Mouse (Mus musculus): Measurements from ENCODE around the gene Pramef12. TPM values are rescaled to one million over a fixed set of nuclear protein-coding genes. Genes with fewer than 3 reads are reported as not detected.
A peak's percentile ranks its signal among the peaks of the same experiment; 100 is the strongest.

Pramef12 gene
- polyA plus RNA-seq (2015; fragmentation: Nextera tagmentation; extraction: Ambion mirVana) = not detected in 2 replicates

DNA sequence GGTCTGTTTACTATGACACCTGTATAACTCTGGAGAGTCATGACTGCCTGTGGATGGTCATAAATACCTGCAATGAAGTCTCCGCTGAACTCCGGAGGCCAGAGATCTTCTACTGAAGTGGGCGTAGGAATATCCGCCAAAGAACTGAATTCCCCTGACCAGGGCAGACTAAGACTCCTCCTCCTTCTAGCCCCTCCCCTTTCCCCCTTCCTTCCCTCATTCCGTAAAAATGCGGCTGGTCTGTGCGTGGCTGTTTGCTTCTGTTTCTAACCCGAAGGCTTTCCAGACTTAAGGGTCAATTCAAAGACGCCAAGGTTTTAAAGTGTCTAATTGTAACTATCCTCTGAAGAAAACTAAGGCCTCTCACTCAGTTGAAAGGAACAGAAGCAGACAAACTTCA lies at the start of gene Pramef12:
TSS of gene Pramef12 (minus strand) at position 175 of the 400 bp plus-strand sequence.
- H3K4me2 ChIP-seq = no peak within 1 kb of the TSS
- no peaks in the 10 kb centered on the region for H3K4me1 ChIP-seq
- no peak within 1 kb of the TSS for H3K4me3 ChIP-seq
- H3K27ac ChIP-seq = no peak within 1 kb of the TSS
- H3K9me3 ChIP-seq (replicated peaks) = peaks cover 44% of the 10 kb centered on the region
- ATAC-seq = no peak
- H3K27me3 ChIP-seq = no peaks in the 10 kb centered on the region
- 89% methylated on average over 9 of the region's 9 CpGs for WGBS
- no peak within 1 kb of the TSS for H3K9ac ChIP-seq
- no peaks in the 10 kb centered on the region for H3K36me3 ChIP-seq (ENCODE audit: poor library complexity, severe bottlenecking)

DNA sequence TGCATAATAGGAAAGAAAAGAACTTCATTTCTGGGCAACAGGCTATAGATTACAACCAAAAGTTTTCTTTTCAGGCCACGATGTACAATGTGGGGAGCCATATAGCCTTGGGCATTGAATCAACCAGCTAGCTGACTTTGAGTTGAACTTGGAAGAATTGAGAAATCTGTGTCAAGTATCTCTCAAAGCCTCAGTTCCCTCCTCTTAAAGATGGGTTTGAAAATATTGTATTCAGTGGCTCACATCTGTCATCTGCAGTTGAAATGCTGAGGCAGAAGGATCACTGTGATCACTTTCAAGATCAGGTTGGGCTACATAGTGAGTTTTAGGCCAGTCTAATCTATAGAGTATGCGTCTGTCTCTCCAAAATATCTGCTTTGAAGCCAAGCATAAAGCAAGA lies 45.0 kb upstream of the Pramef12 start, which contains the start of gene Gm9944:
TSS of gene Gm9944 (minus strand) at position 101 of the 400 bp plus-strand sequence.
- H3K9me3 ChIP-seq (replicated peaks) = peaks cover 68% of the 10 kb centered on the region

DNA sequence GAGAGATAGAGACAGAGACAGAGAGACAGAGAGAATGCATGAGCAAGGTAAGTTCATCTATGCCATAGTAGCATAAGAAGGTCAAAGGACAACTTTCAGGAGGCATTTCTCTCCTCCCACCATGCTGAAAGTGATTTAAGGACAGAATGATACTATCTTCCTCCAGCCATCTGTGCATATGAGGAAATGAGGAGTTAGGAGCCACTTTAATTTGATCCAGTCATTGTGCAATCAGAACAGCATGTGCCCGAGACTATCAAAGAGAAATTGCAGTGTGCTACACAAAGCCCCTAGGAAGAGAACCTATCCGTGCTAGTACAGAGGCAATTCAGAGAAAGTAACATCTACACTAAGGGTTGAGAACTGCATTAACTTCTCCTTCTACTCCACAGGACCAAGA lies 40.3 kb upstream of the Pramef12 start:
- H3K27me3 ChIP-seq = no peaks in the 10 kb centered on the region
- 79% methylated on average over 2 of the region's 2 CpGs for WGBS

More for the DNA sequence above, 45.0 kb upstream of the Pramef12 start, which contains the start of gene Gm9944:
- Histone ChIP-seq H3K27ac (no peak within 1 kb of the TSS), H3K4me2 (no peak within 1 kb of the TSS), H3K36me3 (ENCODE audit: poor library complexity, severe bottlenecking) (no peaks in the 10 kb centered on the region), H3K27me3 (no peaks in the 10 kb centered on the region), H3K4me1 (no peaks in the 10 kb centered on the region), H3K4me3 (no peak within 1 kb of the TSS), H3K9ac (no peak within 1 kb of the TSS)
- ATAC-seq = no peak
- WGBS = 74% methylated on average over 2 of the region's 2 CpGs

DNA sequence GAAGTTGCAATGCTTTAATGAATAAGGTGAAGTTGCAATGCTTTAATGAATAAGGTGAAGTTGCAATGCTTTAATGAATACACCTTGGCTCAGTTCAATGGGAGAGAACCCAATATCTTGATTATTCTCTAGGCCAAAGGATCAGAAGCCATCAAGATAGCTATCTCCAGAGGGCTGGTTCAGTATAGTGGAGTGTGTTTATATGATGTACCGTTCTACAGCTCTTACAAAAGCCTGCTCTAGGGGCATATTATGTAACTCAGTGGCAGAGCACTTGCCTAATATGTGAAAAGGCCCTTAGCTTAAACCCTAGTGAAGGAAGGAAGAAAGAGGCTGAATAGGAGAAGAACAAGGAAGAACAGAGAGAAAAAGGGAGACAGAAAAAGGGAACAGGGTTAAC lies 33.3 kb upstream of the Pramef12 start:
- Histone ChIP-seq H3K9me3 (replicated peaks) (peaks cover 41% of the 10 kb centered on the region), H3K9ac (no peak overlapping the region), H3K4me2 (no peak overlapping the region), H3K4me1 (no peaks in the 10 kb centered on the region), H3K4me3 (no peak overlapping the region), H3K36me3 (ENCODE audit: poor library complexity, severe bottlenecking) (no peaks in the 10 kb centered on the region), H3K27me3 (no peaks in the 10 kb centered on the region), H3K27ac (no peak overlapping the region)
- 79% methylated on average over 1 of the region's 1 CpGs for WGBS
- no peak for ATAC-seq

More for the DNA sequence above, 40.3 kb upstream of the Pramef12 start:
- H3K4me2 ChIP-seq = no peak overlapping the region
- H3K4me3 ChIP-seq = no peak overlapping the region
- no peaks in the 10 kb centered on the region for H3K4me1 ChIP-seq
- no peak overlapping the region for H3K27ac ChIP-seq
- H3K9ac ChIP-seq = no peak overlapping the region
- peaks cover 43% of the 10 kb centered on the region for H3K9me3 ChIP-seq (replicated peaks)
- H3K36me3 ChIP-seq (ENCODE audit: poor library complexity, severe bottlenecking) = no peaks in the 10 kb centered on the region
- no peak for ATAC-seq

DNA sequence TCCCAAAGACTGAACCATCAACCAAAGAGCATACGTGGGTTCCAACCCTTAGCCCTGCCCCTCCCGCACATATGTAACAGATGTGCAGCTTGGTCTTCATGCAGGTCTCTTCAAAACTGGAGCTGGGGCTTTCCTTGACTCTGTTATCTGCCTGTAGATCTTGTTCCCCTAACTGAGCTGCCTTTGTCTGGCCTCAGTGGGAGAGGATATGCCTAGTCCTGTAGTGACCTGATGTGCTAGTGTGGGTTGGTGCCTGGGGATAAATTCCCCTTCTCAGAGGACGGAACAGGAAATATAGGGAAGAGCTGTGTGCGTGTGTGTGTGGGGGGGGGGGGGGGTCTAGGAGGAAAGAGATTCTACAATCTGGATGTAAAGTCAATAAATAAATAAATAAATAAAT lies 32.8 kb upstream of the Pramef12 start:
- H3K27ac ChIP-seq = no peak overlapping the region
- H3K4me2 ChIP-seq = no peak overlapping the region
- 92% methylated on average over 4 of the region's 4 CpGs for WGBS
- H3K9me3 ChIP-seq (replicated peaks) = peaks cover 40% of the 10 kb centered on the region
- H3K4me1 ChIP-seq = no peaks in the 10 kb centered on the region
- no peaks in the 10 kb centered on the region for H3K36me3 ChIP-seq (ENCODE audit: poor library complexity, severe bottlenecking)
- H3K27me3 ChIP-seq = no peaks in the 10 kb centered on the region
- H3K4me3 ChIP-seq = no peak overlapping the region
- ATAC-seq = no peak
- H3K9ac ChIP-seq = no peak overlapping the region

DNA sequence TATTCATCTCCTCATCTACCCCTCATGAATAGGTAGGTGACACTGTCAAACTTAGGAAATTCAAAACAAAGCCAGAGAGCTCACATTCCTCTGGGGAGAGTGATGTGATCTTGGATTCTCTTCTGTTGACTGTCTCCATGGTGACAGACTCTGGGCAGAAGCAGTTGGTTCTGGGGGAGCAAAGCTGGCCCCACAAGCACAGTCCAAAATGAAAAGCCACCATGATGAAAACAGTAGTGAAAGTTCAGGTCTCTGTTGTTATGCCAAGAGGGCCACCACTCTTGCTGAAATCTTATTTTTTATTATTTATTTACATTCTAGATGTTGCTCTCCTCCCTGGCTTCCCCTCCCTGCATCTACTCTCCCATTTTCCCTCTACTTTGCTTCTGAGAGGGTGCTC lies 30.4 kb upstream of the Pramef12 start, which contains the start of gene 1700012P22Rik:
TSS of gene 1700012P22Rik (minus strand) at position 101 of the 400 bp plus-strand sequence.
- H3K36me3 ChIP-seq (ENCODE audit: poor library complexity, severe bottlenecking) = no peaks in the 10 kb centered on the region
- no peak for ATAC-seq
- no peak within 1 kb of the TSS for H3K27ac ChIP-seq
- H3K4me2 ChIP-seq = no peak within 1 kb of the TSS
- H3K9me3 ChIP-seq (replicated peaks) = peaks cover 39% of the 10 kb centered on the region
- no peak within 1 kb of the TSS for H3K9ac ChIP-seq
- H3K27me3 ChIP-seq = no peaks in the 10 kb centered on the region
- H3K4me1 ChIP-seq = no peaks in the 10 kb centered on the region
- H3K4me3 ChIP-seq = no peak within 1 kb of the TSS

DNA sequence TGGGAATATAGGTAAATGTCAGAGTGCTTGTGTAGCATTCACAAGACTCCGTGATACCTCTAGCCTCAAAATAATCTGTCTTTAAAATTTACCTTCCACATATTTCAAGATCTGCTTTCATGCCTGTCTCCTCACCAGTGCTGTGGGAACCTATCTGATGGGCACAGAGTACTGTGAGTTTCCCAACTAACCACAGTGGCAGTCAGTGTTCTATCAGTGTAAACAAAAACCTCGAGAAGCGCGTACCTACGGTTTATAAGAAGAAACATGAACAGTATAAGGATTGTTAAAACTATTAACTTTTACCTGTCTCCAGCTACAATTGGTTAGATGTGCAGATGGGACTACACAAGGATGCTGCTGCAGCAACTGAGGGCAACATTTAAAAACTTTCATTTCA lies 25.0 kb upstream of the Pramef12 start:
- Histone ChIP-seq H3K4me1 (no peaks in the 10 kb centered on the region), H3K27ac (no peak overlapping the region), H3K4me2 (no peak overlapping the region), H3K9me3 (replicated peaks) (peaks cover 27% of the 10 kb centered on the region), H3K36me3 (ENCODE audit: poor library complexity, severe bottlenecking) (no peaks in the 10 kb centered on the region), H3K4me3 (no peak overlapping the region), H3K9ac (no peak overlapping the region), H3K27me3 (no peaks in the 10 kb centered on the region)
- 91% methylated on average over 5 of the region's 5 CpGs for WGBS
- ATAC-seq = no peak

DNA sequence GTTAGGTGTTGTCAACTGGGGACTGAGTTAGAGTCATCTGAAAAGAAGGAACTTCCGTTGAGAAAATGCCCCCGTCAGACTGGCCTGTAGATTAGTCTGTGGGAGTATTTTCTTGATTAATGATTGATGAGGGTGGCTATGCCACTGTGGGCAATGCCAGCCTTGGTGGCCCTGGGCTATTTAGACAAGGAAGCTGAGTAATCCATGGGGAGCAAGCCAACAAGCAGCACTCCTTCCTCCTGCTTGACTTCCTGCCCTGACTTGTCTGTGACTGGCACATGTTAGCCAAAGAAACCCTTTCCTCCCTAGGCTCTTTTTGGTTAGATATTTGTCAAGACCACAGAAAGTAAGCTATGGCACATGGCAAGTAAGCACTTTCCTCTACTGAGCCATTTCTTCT lies 22.5 kb upstream of the Pramef12 start:
- H3K4me3 ChIP-seq = no peak overlapping the region
- no peak overlapping the region for H3K27ac ChIP-seq
- H3K27me3 ChIP-seq = no peaks in the 10 kb centered on the region
- no peaks in the 10 kb centered on the region for H3K4me1 ChIP-seq
- H3K9ac ChIP-seq = no peak overlapping the region
- peaks cover 24% of the 10 kb centered on the region for H3K9me3 ChIP-seq (replicated peaks)
- no peak overlapping the region for H3K4me2 ChIP-seq
- 89% methylated on average over 2 of the region's 2 CpGs for WGBS
- no peaks in the 10 kb centered on the region for H3K36me3 ChIP-seq (ENCODE audit: poor library complexity, severe bottlenecking)
- no peak for ATAC-seq

DNA sequence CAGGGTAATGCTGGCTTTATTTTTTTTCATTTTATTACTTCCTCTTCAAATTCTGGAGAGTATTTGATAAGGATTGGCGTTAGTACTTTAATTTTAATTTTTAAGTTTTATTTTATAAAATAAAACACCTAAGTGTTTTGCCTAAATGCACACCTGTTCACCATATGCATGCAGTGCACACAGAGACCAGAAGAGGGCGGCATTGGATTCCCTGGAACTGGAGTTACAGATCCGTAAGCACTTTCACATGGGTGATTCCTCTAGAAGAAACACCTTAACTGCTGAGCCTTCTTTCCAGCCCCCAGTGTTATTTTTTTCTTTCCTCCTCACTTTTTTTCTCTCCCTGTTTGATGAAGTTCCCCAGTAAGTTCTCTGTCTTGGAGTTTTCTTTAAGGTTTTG lies 20.6 kb upstream of the Pramef12 start:
- WGBS = 27% methylated on average over 3 of the region's 3 CpGs
- H3K27ac ChIP-seq = no peak overlapping the region
- peaks cover 29% of the 10 kb centered on the region for H3K9me3 ChIP-seq (replicated peaks)
- no peak overlapping the region for H3K4me3 ChIP-seq
- no peak overlapping the region for H3K4me2 ChIP-seq
- no peaks in the 10 kb centered on the region for H3K36me3 ChIP-seq (ENCODE audit: poor library complexity, severe bottlenecking)
- no peak overlapping the region for H3K9ac ChIP-seq
- ATAC-seq = no peak
- H3K27me3 ChIP-seq = no peaks in the 10 kb centered on the region
- H3K4me1 ChIP-seq = no peaks in the 10 kb centered on the region

DNA sequence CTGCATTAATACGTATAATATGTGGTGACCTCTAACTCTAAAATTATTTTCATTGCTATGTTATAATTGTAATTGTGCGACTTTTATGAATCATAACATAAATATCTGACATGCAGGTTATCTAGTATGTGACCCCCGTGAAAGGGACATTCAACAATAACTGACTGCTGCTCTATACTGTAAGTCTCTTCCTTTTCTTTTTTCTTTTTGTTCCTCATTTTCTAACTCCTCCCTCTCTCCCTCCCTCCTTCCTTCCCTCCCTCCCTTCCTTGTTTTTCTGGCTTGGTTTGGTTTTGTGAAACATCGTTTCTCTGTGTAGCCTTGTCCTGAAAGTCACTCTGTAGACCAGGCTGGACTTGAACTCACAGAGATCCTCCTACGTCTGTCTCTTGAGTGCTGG lies 16.3 kb upstream of the Pramef12 start:
- H3K36me3 ChIP-seq (ENCODE audit: poor library complexity, severe bottlenecking) = no peaks in the 10 kb centered on the region
- ATAC-seq = no peak
- H3K27ac ChIP-seq = no peak overlapping the region
- H3K9me3 ChIP-seq (replicated peaks) = peaks cover 45% of the 10 kb centered on the region
- no peaks in the 10 kb centered on the region for H3K27me3 ChIP-seq
- no peaks in the 10 kb centered on the region for H3K4me1 ChIP-seq
- no peak overlapping the region for H3K9ac ChIP-seq
- 79% methylated on average over 5 of the region's 5 CpGs for WGBS
- H3K4me2 ChIP-seq = no peak overlapping the region
- no peak overlapping the region for H3K4me3 ChIP-seq

DNA sequence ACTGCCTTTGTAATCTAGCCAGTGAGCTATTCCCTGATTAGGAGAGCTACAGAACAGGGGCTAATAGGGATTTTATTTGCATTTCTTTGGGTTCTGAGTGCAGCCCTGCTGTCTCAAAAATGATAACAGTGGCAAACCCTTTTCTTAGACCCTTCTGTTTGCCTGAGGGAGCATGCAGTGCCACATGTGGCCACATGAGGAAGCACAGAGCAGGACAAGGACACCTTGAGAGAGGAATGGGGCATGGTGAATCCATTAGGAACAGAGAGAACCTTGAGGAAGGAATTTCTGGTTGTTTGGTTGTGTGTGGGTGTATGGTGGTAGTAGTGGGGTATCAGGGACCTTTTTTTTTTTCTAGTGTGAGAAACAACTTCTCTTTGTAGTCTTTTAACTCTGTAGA lies 12.4 kb upstream of the Pramef12 start:
- ATAC-seq = no peak
- H3K36me3 ChIP-seq (ENCODE audit: poor library complexity, severe bottlenecking) = no peaks in the 10 kb centered on the region
- H3K27me3 ChIP-seq = no peaks in the 10 kb centered on the region
- no peak overlapping the region for H3K9ac ChIP-seq
- peaks cover 70% of the 10 kb centered on the region for H3K9me3 ChIP-seq (replicated peaks)
- no peak overlapping the region for H3K4me3 ChIP-seq
- no peaks in the 10 kb centered on the region for H3K4me1 ChIP-seq
- H3K4me2 ChIP-seq = no peak overlapping the region
- no peak overlapping the region for H3K27ac ChIP-seq

DNA sequence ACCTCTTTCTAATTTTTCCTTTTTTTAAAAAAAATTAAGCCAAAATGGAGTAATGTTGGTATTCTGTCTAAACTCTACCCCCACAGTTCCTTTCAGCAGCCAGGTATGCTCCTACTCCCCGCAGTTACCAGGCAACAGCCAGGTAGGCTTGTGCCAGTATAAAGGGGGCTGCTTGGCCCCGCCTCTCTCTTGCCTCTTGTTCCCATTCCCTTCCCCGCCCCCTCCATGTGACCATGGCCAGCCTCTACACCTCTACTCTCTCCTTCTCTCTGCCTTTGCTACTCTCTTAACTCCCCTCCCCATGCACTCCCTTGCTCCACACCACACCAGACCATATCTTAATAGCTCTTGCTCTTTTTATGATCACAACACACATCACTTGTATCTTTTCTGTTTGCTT lies 2.0 kb downstream of the Pramef12 start:
- WGBS = 53% methylated on average over 3 of the region's 3 CpGs
- no peak overlapping the region for H3K27ac ChIP-seq
- ATAC-seq = no peak

DNA sequence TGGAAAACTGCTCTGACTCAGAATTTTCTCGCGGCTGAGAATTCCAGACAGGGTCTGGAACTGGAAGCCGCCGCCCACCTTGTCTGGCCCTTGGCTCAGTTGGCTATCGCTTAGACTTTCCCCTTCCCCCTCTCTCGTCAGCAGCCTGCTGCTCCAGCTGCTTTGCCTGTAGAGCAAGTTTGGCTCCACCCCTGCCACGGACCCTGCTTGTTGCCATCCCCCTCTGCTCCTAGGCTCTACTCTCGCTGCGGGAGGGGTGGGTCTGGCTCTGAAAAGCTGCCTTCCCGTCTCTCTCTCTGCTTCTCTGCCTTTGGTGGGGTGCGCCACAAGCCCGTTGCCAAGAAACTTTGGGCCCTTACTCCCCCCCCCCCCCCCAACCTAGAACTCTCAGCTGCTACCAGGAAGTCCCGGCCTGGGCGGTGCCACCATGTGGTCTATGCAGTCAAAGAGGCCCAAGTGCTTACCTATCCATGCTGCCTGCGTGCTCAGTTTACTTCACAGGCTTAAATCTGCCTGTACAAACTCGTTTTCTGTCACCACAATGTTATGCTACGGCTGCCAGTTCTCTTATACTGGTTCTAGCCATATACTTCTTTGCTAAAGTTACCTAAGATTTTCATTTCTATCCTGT lies 3.7 kb downstream of the Pramef12 start:
- ATAC-seq = no peak
- WGBS = 8% methylated on average over 16 of the region's 17 CpGs
- H3K4me2 ChIP-seq = peak overlapping the region; percentile 16; the same call in 1 of the 2 replicates
- H3K4me3 ChIP-seq = no peak overlapping the region
- H3K4me1 ChIP-seq = no peaks in the 10 kb centered on the region
- no peaks in the 10 kb centered on the region for H3K36me3 ChIP-seq (ENCODE audit: poor library complexity, severe bottlenecking)
- H3K27ac ChIP-seq = no peak overlapping the region
- no peak overlapping the region for H3K9ac ChIP-seq
- no peaks in the 10 kb centered on the region for H3K27me3 ChIP-seq
- H3K9me3 ChIP-seq (replicated peaks) = peaks cover 26% of the 10 kb centered on the region

More for the DNA sequence above, 2.0 kb downstream of the Pramef12 start:
- Histone ChIP-seq H3K9ac (no peak overlapping the region), H3K36me3 (ENCODE audit: poor library complexity, severe bottlenecking) (no peaks in the 10 kb centered on the region), H3K9me3 (replicated peaks) (peaks cover 40% of the 10 kb centered on the region), H3K27me3 (no peaks in the 10 kb centered on the region), H3K4me1 (no peaks in the 10 kb centered on the region), H3K4me3 (no peak overlapping the region), H3K4me2 (no peak overlapping the region)

Data from forebrain, embryonic 13.5 days (tissue).